Mouse (Mus musculus): ENCODE data around the gene Dhx32. TPM values are rescaled to one million over a fixed set of nuclear protein-coding genes. Genes with fewer than 3 reads are reported as not detected.
A peak's percentile ranks its signal among the peaks of the same experiment; 100 is the strongest.
"Not testable (repeated sequence)": the region's sequence is repeated elsewhere in the genome, so short reads cannot be mapped to it uniquely, and the experiment has no call there.

Dhx32 gene
- polyA plus RNA-seq, 1 experiment: 28.1 TPM

GRCm38 (mm10) chr7:133715387-133715786 is 67.1 kb downstream of the Dhx32 start:
- Histone ChIP-seq H3K4me1 (ENCODE audit: control insufficient read depth, insufficient read depth, low read length) (no peaks in the 10 kb centered on the region), H3K4me3 (ENCODE audit: insufficient read depth, low read length) (no peak overlapping the region), H3K27ac (ENCODE audit: insufficient read depth, low read length) (no peak overlapping the region)
- no peak for TF ChIP-seq POLR2A (IDR thresholded peaks at IDR 0.05; ENCODE audit: extremely low read depth, insufficient read depth, low read length)
- TF ChIP-seq CTCF (IDR thresholded peaks at IDR 0.05; ENCODE audit: extremely low read depth, insufficient read depth, low read length): no peak

GRCm38 (mm10) chr7:133707301-133707700 is 75.2 kb downstream of the Dhx32 start:
- Histone ChIP-seq H3K4me3 (ENCODE audit: insufficient read depth, low read length) (no peak overlapping the region; the same call in 1 of the 2 replicates), H3K4me1 (ENCODE audit: control insufficient read depth, insufficient read depth, low read length) (no peaks in the 10 kb centered on the region), H3K27ac (ENCODE audit: insufficient read depth, low read length) (no peak overlapping the region)
- TF ChIP-seq POLR2A (IDR thresholded peaks at IDR 0.05; ENCODE audit: extremely low read depth, insufficient read depth, low read length) (no peak), CTCF (IDR thresholded peaks at IDR 0.05; ENCODE audit: extremely low read depth, insufficient read depth, low read length) (no peak)

DNA sequence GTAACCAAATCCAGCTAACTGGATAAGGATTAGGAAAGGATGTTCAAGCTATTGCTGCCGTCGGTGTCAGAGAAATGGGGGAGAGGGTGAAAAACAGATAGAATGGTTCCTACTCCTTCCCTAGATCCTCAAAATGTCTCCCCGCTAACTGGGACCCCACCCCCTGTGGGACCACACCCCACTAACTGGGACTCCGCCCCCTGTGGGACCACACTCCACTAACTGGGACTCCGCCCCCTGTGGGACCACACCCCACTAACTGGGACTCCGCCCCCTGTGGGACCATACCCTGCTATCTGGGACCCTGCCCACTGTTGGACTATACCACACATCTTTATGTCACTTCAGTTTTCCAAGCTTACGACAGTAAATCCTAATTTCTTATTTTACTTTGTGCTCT is 78.6 kb downstream of the Dhx32 start:
- H3K27ac ChIP-seq (ENCODE audit: insufficient read depth, low read length): no peak overlapping the region
- H3K4me1 ChIP-seq (ENCODE audit: control insufficient read depth, insufficient read depth, low read length): no peaks in the 10 kb centered on the region
- TF ChIP-seq CTCF (IDR thresholded peaks at IDR 0.05; ENCODE audit: extremely low read depth, insufficient read depth, low read length) (no peak), POLR2A (IDR thresholded peaks at IDR 0.05; ENCODE audit: extremely low read depth, insufficient read depth, low read length) (no peak)
- no peak overlapping the region for H3K4me3 ChIP-seq (ENCODE audit: insufficient read depth, low read length)

DNA sequence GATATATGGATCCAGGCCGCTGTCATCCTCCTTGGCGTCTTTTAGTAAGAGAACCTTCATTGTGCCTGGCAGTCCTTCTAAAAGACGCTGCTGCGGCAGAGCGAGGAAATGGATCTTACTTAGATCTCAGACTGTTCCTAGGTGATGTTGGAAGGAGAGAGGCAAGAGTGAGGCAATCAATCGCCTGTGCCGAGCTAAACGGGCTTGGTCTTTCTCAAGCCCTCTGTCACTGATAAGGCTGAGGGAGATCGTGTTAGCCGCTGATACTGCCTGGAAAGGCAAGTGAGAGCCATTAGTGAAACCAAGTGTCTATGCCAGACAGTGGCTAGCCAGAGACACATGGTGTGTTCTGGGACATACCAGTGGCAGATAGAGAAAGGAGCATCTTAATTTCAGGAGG is 80.2 kb downstream of the Dhx32 start:
- no peak for TF ChIP-seq POLR2A (IDR thresholded peaks at IDR 0.05; ENCODE audit: extremely low read depth, insufficient read depth, low read length)
- no peak for TF ChIP-seq CTCF (IDR thresholded peaks at IDR 0.05; ENCODE audit: extremely low read depth, insufficient read depth, low read length)
- Histone ChIP-seq H3K27ac (ENCODE audit: insufficient read depth, low read length) (no peak overlapping the region), H3K4me3 (ENCODE audit: insufficient read depth, low read length) (no peak overlapping the region), H3K4me1 (ENCODE audit: control insufficient read depth, insufficient read depth, low read length) (no peaks in the 10 kb centered on the region)

DNA sequence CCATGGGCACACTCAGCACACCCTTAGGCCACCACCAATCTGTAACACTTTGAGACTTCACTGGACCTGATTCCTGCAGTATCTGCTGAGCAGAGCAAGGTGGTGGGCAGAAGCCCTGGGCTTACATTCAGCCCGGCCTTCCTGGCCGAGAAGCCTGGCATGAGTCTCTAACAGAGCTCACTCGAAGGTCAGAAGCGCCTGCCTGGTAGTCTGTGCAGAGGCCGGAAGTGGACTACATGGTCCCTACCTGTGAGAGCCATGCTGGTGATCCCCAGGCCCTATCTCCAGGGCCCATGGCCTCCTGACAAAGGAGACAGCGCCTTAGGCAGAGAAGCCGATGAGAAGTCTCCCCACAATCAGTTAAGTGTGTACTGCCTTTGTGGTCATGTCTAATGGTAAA is 81.2 kb downstream of the Dhx32 start:
- no peak overlapping the region for H3K4me3 ChIP-seq (ENCODE audit: insufficient read depth, low read length)
- H3K27ac ChIP-seq (ENCODE audit: insufficient read depth, low read length): no peak overlapping the region
- TF ChIP-seq CTCF (IDR thresholded peaks at IDR 0.05; ENCODE audit: extremely low read depth, insufficient read depth, low read length): no peak
- no peak for TF ChIP-seq POLR2A (IDR thresholded peaks at IDR 0.05; ENCODE audit: extremely low read depth, insufficient read depth, low read length)
- H3K4me1 ChIP-seq (ENCODE audit: control insufficient read depth, insufficient read depth, low read length): no peaks in the 10 kb centered on the region

GRCm38 (mm10) chr7:133699885-133700284 is 82.6 kb downstream of the Dhx32 start:
- Histone ChIP-seq H3K4me3 (ENCODE audit: insufficient read depth, low read length) (no peak overlapping the region), H3K4me1 (ENCODE audit: control insufficient read depth, insufficient read depth, low read length) (no peaks in the 10 kb centered on the region), H3K27ac (ENCODE audit: insufficient read depth, low read length) (no peak overlapping the region)
- no peak for TF ChIP-seq POLR2A (IDR thresholded peaks at IDR 0.05; ENCODE audit: extremely low read depth, insufficient read depth, low read length)
- no peak for TF ChIP-seq CTCF (IDR thresholded peaks at IDR 0.05; ENCODE audit: extremely low read depth, insufficient read depth, low read length)

GRCm38 (mm10) chr7:133698021-133698709 is 84.4 kb downstream of the Dhx32 start:
- Histone ChIP-seq H3K27ac (ENCODE audit: insufficient read depth, low read length) (no peak overlapping the region), H3K4me1 (ENCODE audit: control insufficient read depth, insufficient read depth, low read length) (no peaks in the 10 kb centered on the region), H3K4me3 (ENCODE audit: insufficient read depth, low read length) (no peak overlapping the region)
- TF ChIP-seq CTCF (IDR thresholded peaks at IDR 0.05; ENCODE audit: extremely low read depth, insufficient read depth, low read length) (no peak), POLR2A (IDR thresholded peaks at IDR 0.05; ENCODE audit: extremely low read depth, insufficient read depth, low read length) (no peak)

DNA sequence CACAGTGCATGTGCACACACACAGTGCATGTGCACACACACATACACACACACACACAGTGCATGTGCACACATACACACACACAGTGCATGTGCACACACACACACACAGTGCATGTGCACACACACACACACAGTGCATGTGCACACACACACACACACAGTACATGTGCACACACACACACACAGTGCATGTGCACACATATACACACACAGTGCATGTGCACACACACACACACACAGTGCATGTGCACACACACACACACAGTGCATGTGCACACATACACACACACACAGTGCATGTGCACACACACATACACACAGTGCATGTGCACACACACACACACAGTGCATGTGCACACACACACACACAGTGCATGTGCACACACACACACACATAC is 96.9 kb downstream of the Dhx32 start:
- not testable (repeated sequence) for H3K4me3 ChIP-seq (ENCODE audit: insufficient read depth, low read length); H3K4me1 ChIP-seq (ENCODE audit: control insufficient read depth, insufficient read depth, low read length)

DNA sequence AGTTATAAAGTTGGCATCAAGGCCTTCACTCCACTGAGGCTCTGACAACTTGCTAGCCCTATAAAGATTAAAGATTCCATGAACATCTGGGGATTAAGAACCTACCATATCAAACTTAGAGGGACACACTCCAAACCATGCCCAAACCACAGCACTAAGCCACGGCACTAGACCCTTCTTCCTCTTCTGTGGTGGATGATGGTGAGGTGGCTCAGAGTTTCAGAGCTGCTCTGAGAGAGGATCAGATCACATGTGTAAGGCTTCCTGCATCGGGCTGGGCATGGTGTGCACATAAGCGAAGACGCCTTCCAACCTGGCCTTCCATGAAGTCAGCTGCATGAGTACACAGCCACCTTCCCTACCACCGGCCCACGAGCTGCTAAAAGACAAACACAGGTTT is 97.8 kb downstream of the Dhx32 start:
- TF ChIP-seq CTCF (IDR thresholded peaks at IDR 0.05; ENCODE audit: extremely low read depth, insufficient read depth, low read length): no peak
- TF ChIP-seq POLR2A (IDR thresholded peaks at IDR 0.05; ENCODE audit: extremely low read depth, insufficient read depth, low read length): no peak
- H3K4me1 ChIP-seq (ENCODE audit: control insufficient read depth, insufficient read depth, low read length): no peaks in the 10 kb centered on the region
- no peak overlapping the region for H3K4me3 ChIP-seq (ENCODE audit: insufficient read depth, low read length)
- H3K27ac ChIP-seq (ENCODE audit: insufficient read depth, low read length): no peak overlapping the region

More for the DNA sequence above, 96.9 kb downstream of the Dhx32 start:
- H3K27ac ChIP-seq (ENCODE audit: insufficient read depth, low read length): not testable (repeated sequence)

GRCm38 (mm10) chr7:133684110-133684509 is 98.4 kb downstream of the Dhx32 start:
- Histone ChIP-seq H3K4me1 (ENCODE audit: control insufficient read depth, insufficient read depth, low read length) (no peaks in the 10 kb centered on the region), H3K27ac (ENCODE audit: insufficient read depth, low read length) (no peak overlapping the region), H3K4me3 (ENCODE audit: insufficient read depth, low read length) (no peak overlapping the region)
- TF ChIP-seq POLR2A (IDR thresholded peaks at IDR 0.05; ENCODE audit: extremely low read depth, insufficient read depth, low read length) (no peak), CTCF (IDR thresholded peaks at IDR 0.05; ENCODE audit: extremely low read depth, insufficient read depth, low read length) (peak; percentile 32; the same call in 1 of the 2 replicates)
